Mouse (Mus musculus): ENCODE measurements around the gene Ppara. TPM values are rescaled to one million over a fixed set of nuclear protein-coding genes. Genes with fewer than 3 reads are reported as not detected.

The Ppara gene
- total RNA-seq, 1 experiment from 2014 or later, result 84.9 TPM

Small RNA genes lying within 50 kb of the gene (microRNA-seq; reads per million reads assigned to microRNA genes)
- 64,316 to 64,356 reads per million in 2 experiments for gene Mirlet7b
- gene Mirlet7c-2, result 1,155 to 1,620 reads per million in 2 experiments

Other genes starting within 250 kb of the Ppara start
- gene 7530416G11Rik, start 231.8 kb upstream of the Ppara start, total RNA-seq (2021), result not detected in 2 replicates
- gene Wnt7b, start 152.5 kb upstream of the Ppara start, total RNA-seq (2021), result 0.30 and 0.75 TPM in 2 replicates
- gene Cdpf1, start 76.7 kb downstream of the Ppara start, total RNA-seq (2021), result 17.9 and 20.2 TPM in 2 replicates
- 0.15 and 0.34 TPM in 2 replicates for gene Pkdrej, start 86.8 kb downstream of the Ppara start, total RNA-seq (2021)
- 21.0 and 28.2 TPM in 2 replicates for gene Ttc38, start 97.3 kb downstream of the Ppara start, total RNA-seq (2021)
- 4.4 and 4.6 TPM in 2 replicates for gene Gtse1, start 124.8 kb downstream of the Ppara start, total RNA-seq (2021)
- 32.1 and 34.9 TPM in 2 replicates for gene Trmu, start 144.3 kb downstream of the Ppara start, total RNA-seq (2021)